Mouse (Mus musculus): ENCODE measurements around the gene Cacna1b.

DNA sequence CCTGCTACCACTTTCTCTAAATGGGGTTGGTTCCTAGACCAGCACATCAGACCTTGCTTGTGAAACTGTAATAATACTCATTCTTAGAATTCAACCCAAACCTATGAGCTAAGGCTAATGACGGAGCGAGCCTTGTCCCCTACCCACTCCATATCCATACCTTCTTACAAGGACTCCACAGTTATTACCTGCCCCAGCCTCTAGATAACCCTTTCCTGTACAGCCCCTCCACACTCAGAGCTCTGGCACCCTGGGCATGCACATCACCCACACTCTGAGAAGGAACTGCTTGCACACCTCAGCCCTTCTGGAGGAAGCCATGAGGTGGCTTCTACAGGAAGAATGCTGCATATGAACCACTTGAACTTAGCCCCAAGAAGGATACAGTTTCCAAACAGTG, 72.6 kb downstream of the Cacna1b start:
- no peak for TF ChIP-seq CTCF (IDR thresholded peaks at IDR 0.05; ENCODE audit: low read depth)
- no peak for TF ChIP-seq EP300 (IDR thresholded peaks at IDR 0.05; ENCODE audit: low read depth)
